Mouse (Mus musculus): Measurements from ENCODE around the gene AU021092.

AU021092 gene

GRCm38 (mm10) chr16:5210365-5210764 is 11.7 kb downstream of the AU021092 start:
- no peak for DNase-seq

- DNase-seq, result no peak
Measured at GRCm38 (mm10) chr16:5206051-5206450, 16.0 kb downstream of the AU021092 start.

GRCm38 (mm10) chr16:5205431-5205970 is 16.6 kb downstream of the AU021092 start:
- DNase-seq, result no peak

GRCm38 (mm10) chr16:5203668-5204433 is 18.2 kb downstream of the AU021092 start, which contains the start of gene Nagpa:
Gene Nagpa (minus strand): TSS chr16:5204012.
- DNase-seq, result peak; percentile 90

GRCm38 (mm10) chr16:5203200-5203599 is 18.9 kb downstream of the AU021092 start:
- no peak for DNase-seq

- peak; percentile 68 for DNase-seq
Measured at GRCm38 (mm10) chr16:5202681-5203080, 19.4 kb downstream of the AU021092 start.

- DNase-seq, result peak; percentile 73
Measured at GRCm38 (mm10) chr16:5195080-5195479, 27.0 kb downstream of the AU021092 start.

- DNase-seq, result no peak
Measured at GRCm38 (mm10) chr16:5186234-5186633, 35.9 kb downstream of the AU021092 start.

- peak; percentile 14 for DNase-seq
Measured at GRCm38 (mm10) chr16:5185691-5186090, 36.4 kb downstream of the AU021092 start.

- DNase-seq, result no peak
Measured at GRCm38 (mm10) chr16:5184956-5185355, 37.1 kb downstream of the AU021092 start.

- no peak for DNase-seq
Measured at GRCm38 (mm10) chr16:5184101-5184500, 38.0 kb downstream of the AU021092 start.

- DNase-seq, result no peak
Measured at GRCm38 (mm10) chr16:5183310-5183975, 38.7 kb downstream of the AU021092 start.

- DNase-seq, result no peak
Measured at GRCm38 (mm10) chr16:5172636-5173035, 49.5 kb downstream of the AU021092 start.

GRCm38 (mm10) chr16:5168829-5169228 is 53.3 kb downstream of the AU021092 start:
- DNase-seq, result no peak

- DNase-seq, result no peak
Measured at GRCm38 (mm10) chr16:5168038-5168437, 54.1 kb downstream of the AU021092 start.

- no peak for DNase-seq
Measured at GRCm38 (mm10) chr16:5164327-5164726, 57.8 kb downstream of the AU021092 start.
